Mouse (Mus musculus) adrenal gland, adult 8-10 months (tissue): Measurements from ENCODE around the gene Mdh2. TPM values are rescaled to one million over a fixed set of nuclear protein-coding genes. Genes with fewer than 3 reads are reported as not detected.

ENCODE experiments used
- DNase-seq: peaks from one replicate; pipeline ENCODE4 v3.0.0; 2022
- total RNA-seq, 4 experiments: library from RNA; stranded (reverse); gene quantifications; 2 replicates each; pipeline ENCODE4 v1.2.4; 2022

The Mdh2 gene
- total RNA-seq, 4 experiments from 2014 or later: 310 to 438 (median 388) TPM

GRCm38 (mm10) chr5:135777796-135778470 is 347 bp upstream of the Mdh2 start, which contains the start of gene Styxl1:
Gene Styxl1, minus strand, starts transcription at chr5:135778385.
- no peak for DNase-seq

DNA sequence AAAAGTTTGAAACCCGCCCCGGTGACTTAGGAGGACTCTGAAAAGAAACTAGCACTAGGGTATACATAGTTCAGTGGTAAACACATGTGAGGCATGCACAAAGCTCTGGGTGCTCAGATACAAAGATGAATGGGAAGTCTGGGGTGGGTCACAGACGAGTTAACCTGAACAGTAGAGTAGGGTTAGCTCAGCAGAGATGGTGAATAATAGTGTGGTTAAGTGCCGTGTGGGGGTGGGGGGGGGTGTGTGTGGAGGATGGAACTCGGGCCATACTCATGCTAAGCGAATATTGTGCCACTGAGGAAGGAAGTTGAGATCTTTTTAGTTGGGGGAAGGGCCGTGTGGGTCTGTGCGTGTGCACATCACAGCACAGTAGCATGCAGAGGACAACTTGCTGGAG is 2.1 kb downstream of the Mdh2 start:
- DNase-seq: no peak

- no peak for DNase-seq
Measured at GRCm38 (mm10) chr5:135782901-135783300, 4.6 kb downstream of the Mdh2 start.

- peak; percentile 74 for DNase-seq
Measured at GRCm38 (mm10) chr5:135793996-135794858, 15.9 kb downstream of the Mdh2 start.

DNA sequence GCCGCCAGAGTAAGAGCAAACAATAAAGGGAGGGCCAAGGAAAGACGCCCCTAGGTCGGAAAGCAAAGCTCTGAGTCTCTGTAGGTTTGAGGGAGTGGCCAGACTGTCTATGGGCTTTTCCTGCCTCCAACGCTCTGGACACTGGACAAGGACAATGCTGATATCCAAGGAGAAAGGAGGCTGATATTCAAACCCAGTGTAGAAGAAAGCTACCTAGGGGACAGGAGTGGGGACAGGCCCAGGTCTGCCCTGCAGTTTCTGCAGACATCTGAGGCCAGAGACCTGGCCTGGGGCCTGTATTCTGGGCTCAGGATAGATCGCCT is 16.5 kb downstream of the Mdh2 start:
- no peak for DNase-seq

DNA sequence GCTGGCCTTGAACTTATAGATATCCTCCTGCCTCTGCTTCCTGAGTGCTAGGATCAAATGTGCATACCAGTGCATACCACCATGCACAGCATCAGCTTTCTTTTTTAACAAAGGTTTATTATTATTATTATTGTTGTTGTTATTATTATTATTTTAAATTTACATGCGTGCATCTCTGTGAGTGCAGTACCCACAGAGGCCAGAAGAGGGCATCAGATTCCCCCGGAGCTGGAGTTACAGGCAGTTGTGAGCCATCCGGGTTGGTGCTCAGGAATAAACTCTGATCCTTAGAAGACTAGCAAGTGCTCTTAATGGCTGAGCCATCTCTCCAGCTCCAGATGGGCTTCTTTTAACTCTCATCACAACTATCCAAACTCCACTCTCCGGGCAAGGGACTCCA is 21.5 kb downstream of the Mdh2 start:
- no peak for DNase-seq

- no peak for DNase-seq
Measured at GRCm38 (mm10) chr5:135800927-135801326, 22.6 kb downstream of the Mdh2 start.

- no peak for DNase-seq
Measured at GRCm38 (mm10) chr5:135802641-135803040, 24.4 kb downstream of the Mdh2 start.

DNA sequence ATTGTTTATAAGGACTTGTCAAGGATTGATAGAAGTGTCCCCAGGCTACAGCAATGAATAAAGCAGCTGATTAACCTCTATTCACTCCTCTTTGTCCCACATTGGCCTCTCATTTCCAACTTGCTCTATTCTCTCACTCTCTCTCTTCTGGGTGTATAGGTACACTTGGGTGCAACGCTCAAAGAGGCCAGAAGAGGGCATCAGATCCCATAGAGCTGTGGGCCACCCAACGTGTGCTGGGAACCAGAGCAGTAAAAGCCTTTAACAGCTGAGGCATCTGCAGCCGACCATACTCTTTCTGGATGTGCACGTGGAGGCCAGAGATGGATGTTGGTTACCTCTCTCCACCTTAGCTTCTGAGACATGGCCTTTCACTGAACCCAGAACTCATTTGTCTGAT is 24.9 kb downstream of the Mdh2 start:
- DNase-seq: no peak

DNA sequence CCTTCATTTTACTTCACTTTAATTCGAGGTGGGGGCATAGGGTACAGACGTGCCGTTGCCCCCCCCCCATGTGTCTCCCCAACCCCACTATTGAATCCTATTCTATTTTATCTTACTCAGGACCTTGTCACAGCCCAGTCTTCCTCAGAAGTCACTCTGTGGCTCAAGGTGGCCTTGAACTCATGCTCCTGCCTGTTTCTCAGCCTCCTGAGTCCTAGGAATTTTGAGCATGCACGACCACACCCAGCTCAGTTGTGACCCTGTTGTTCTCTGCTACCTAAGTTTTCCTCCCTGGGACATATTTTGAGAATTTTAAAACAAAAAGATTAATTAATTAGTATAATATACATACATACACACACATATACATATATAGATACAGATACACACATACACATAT is 25.4 kb downstream of the Mdh2 start:
- DNase-seq: no peak

- no peak for DNase-seq
Measured at GRCm38 (mm10) chr5:135804735-135805134, 26.5 kb downstream of the Mdh2 start.

GRCm38 (mm10) chr5:135806555-135807262 is 28.4 kb downstream of the Mdh2 start, which contains the start of gene Srrm3:
Gene Srrm3, plus strand, starts transcription at chr5:135806890.
- DNase-seq: peak; percentile 80

DNA sequence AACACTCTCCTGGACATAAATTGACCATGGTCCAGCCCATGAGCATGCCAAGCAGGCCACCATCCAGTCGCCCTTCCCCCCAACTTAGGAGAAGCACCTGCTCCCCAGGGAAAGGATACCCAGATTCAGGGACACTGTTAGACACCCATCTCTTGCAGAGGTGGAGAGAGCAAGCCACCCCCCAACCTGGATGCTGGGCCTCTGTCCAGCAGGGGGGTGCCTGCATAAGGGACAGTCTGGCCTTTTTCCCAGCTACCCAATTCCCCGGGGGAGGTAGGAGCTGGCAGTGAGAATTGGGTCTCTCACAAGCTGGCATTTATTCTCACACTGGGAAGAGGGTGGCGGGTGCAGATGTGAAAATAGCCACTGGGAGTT is 29.0 kb downstream of the Mdh2 start:
- DNase-seq: no peak

GRCm38 (mm10) chr5:135812991-135813390 is 34.7 kb downstream of the Mdh2 start:
- no peak for DNase-seq

DNA sequence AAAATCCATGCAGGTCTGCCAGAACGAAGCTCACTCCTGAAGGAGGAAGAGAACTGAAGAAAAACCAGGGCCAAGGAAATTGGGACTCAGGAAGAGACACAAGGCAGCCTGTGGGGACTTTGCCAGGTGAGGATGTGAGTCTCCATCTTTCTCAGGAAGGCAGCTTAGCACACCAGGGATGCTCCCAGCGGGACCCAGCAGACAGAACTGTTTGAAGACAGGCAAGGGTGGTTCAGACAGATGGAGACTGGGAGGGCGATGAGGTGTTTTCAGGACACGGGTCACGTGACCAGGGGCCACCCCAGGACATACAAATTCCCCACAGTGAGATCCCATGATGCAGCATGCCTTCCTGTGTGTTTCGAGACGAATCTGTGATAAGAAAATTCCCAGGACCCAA is 40.2 kb downstream of the Mdh2 start:
- no peak for DNase-seq

- no peak for DNase-seq
Measured at GRCm38 (mm10) chr5:135822316-135822944, 44.1 kb downstream of the Mdh2 start.

GRCm38 (mm10) chr5:135824517-135824916 is 46.2 kb downstream of the Mdh2 start:
- no peak for DNase-seq

DNA sequence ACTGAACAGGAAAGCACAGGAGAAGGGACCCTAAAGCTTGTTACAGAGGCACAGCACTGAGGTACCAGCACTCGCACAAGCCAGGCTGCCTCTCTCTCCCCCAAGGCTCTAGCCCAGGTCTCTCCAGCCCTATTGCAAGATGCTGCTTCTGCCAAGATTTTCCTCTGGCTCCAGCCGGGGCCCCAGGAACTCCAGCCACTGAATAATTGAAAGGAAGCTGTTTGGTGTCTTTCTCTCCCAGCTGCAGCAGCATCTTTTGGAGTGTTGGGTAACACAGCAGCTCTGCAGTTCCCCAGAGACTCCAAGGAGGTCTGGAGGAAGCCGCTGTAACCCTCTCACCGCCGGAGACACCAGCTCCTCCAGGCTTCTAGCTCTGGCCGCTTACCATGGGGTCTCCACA is 47.9 kb downstream of the Mdh2 start:
- DNase-seq: no peak

DNA sequence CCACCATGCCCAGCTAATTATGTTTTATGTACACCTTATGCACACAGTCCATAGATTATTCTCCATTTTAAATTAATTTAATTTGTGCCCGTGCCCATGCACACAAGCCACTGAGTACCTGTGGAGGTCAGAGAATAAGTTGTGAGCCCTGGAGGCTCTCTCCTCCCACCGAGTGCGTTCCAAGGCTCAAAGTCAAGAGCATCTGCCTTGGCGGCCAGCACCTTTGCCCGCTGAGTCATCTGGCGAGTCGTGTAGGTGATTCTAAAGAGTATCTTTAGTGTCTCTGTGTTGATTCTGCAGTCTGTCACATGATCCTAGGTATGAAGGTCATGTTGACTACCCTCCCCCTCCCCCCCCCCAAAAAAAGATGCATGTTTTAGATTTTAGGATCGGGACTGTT is 51.1 kb downstream of the Mdh2 start:
- no peak for DNase-seq

DNA sequence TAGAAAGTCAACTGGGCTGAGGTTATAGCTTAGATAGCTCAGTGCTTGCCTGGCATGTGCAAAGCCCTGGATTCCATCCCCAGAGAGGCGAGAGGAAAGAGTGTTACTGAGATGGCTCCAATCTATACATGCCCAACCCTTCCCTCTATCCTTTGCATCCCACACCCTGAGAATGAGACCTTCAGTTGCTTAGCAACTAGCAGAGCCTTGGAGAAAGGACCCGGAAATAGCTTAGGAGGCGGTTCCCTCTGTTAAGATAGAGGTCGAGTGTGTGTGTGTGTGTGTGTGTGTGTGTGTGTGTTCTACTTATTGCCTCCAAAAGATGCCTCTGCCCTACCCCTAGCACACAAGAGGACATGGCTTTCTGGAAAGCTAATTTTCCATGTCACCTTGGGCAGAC is 54.4 kb downstream of the Mdh2 start:
- no peak for DNase-seq

GRCm38 (mm10) chr5:135834769-135835491 is 56.6 kb downstream of the Mdh2 start:
- DNase-seq: peak; percentile 78

GRCm38 (mm10) chr5:135835492-135835858 is 57.2 kb downstream of the Mdh2 start:
- no peak for DNase-seq
